Mouse (Mus musculus) ES-E14 (cell line): ENCODE measurements around the gene Wdfy2. TPM values are rescaled to one million over a fixed set of nuclear protein-coding genes. Genes with fewer than 3 reads are reported as not detected.

Experiments used
- DNase-seq: peaks from one replicate; pipeline ENCODE4 v3.0.0-alpha.2; 2013; ENCODE audit warnings: low read depth, low spot score
- H3K27ac ChIP-seq: 2 replicates; pipeline ENCODE4 v1.5.1; 2012; ENCODE audit warnings: low read depth, mild to moderate bottlenecking, low read length, moderate library complexity, mixed read lengths; ENCODE audit not compliant: poor library complexity, insufficient read depth, severe bottlenecking
- H3K36me3 ChIP-seq: 2 replicates; pipeline ENCODE4 v1.6.1; 2012; ENCODE audit warnings: mild to moderate bottlenecking, low read length, moderate library complexity, mixed read lengths; ENCODE audit not compliant: control insufficient read depth, poor library complexity, insufficient read depth, severe bottlenecking
- H3K4me1 ChIP-seq, 2 experiments: fragments of 150-350 bp in 1 of 2; sonication (generic) in 1 of 2; 2 replicates each; pipeline ENCODE4 v1.6.1; 2012; ENCODE audit warnings: low read length in 2 of 2, mild to moderate bottlenecking in 1 of 2, mixed read lengths in 1 of 2; ENCODE audit not compliant: control insufficient read depth in 2 of 2, insufficient read depth in 2 of 2, poor library complexity in 1 of 2
- H3K4me3 ChIP-seq, 2 experiments: fragments of 150-350 bp in 1 of 2; sonication (generic) in 1 of 2; 2 replicates each; pipeline ENCODE4 v1.5.1; 2012; ENCODE audit warnings: low read length in 2 of 2, low read depth in 1 of 2, mild to moderate bottlenecking in 1 of 2, mixed read lengths in 1 of 2; ENCODE audit not compliant: insufficient read depth in 1 of 2, poor library complexity in 1 of 2, severe bottlenecking in 1 of 2
- H3K9ac ChIP-seq: 2 replicates; pipeline ENCODE4 v1.6.1; 2012; ENCODE audit warnings: low read depth, mild to moderate bottlenecking, low read length, mixed read lengths; ENCODE audit not compliant: poor library complexity, insufficient read depth, severe bottlenecking
- H3K9me3 ChIP-seq: fragments of 150-350 bp; sonication (generic); 2 replicates; pipeline ENCODE4 v1.6.1; 2012; ENCODE audit warnings: low read depth, mild to moderate bottlenecking, low read length; ENCODE audit not compliant: control insufficient read depth, insufficient read depth
- CHD2 ChIP-seq: IDR thresholded peaks from 2 replicates; pipeline ENCODE4 v1.6.1; 2014; ENCODE audit warnings: mild to moderate bottlenecking, low read depth, low read length, inconsistent platforms
- HCFC1 ChIP-seq: IDR thresholded peaks from 2 replicates; pipeline ENCODE4 v1.6.1; 2012; ENCODE audit warnings: low read length, inconsistent platforms, borderline replicate concordance; ENCODE audit not compliant: insufficient read depth
- MAFK ChIP-seq: IDR thresholded peaks from 2 replicates; pipeline ENCODE4 v1.6.1; 2014; ENCODE audit warnings: mild to moderate bottlenecking, low read depth, low read length, inconsistent platforms; ENCODE audit not compliant: insufficient read depth
- ZC3H11A ChIP-seq: IDR thresholded peaks from 2 replicates; pipeline ENCODE4 v1.6.1; 2012; ENCODE audit warnings: low read depth, mild to moderate bottlenecking, inconsistent platforms, low read length, borderline replicate concordance
- ZNF384 ChIP-seq: IDR thresholded peaks from 2 replicates; pipeline ENCODE4 v1.6.1; 2012; ENCODE audit warnings: low read depth, low read length, inconsistent platforms
- in situ Hi-C, 2 experiments: fragments of 600-800 bp; cut with MboI; formaldehyde crosslinking; loops; one replicate each; pipeline ENCODE4 v1.15.1; 2025; ENCODE audit warnings: low sequenced_read_pairs in 2 of 2, inconsistent platforms in 1 of 2; ENCODE audit not compliant: unreplicated experiment in 2 of 2
- total RNA-seq: library from RNA; depleted of rRNA; stranded (reverse); fragments of 300-350 nt; gene quantifications from 2 replicates; pipeline ENCODE4 v1.2.3, GENCODE M21; 2012

Gene Wdfy2
- total RNA-seq, 1 experiment: 7.0 TPM

DNA sequence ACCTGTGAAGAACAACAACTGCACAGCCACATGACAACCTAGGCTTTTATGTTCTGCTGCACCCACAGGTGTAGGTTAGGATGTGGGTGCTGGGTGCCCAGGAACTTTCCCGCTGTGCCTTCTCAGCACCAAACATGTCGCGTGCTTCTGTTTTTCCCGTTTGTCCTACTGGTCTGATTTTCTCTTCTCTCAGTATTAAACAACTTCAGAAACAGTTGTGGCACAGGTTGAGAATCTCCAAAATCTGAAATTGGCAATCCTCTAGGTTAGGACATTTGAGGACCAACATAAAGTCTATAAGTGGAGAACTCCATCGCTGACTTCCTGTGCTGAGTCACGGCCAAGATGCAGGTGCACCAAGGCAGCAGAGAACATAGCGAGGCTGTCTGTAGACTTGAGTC, 32.8 kb downstream of the Wdfy2 start:
- TF ChIP-seq HCFC1 (no peak), ZNF384 (no peak), MAFK (no peak), CHD2 (no peak), ZC3H11A (no peak)
- Histone ChIP-seq H3K9me3 (no peaks in the 10 kb centered on the region), H3K4me1 (peaks cover 2 to 4% of the 10 kb centered on the region in 2 experiments; a peak in 2 of 4 replicates), H3K4me3 (no peak overlapping the region), H3K36me3 (no peaks in the 10 kb centered on the region), H3K27ac (no peak overlapping the region), H3K9ac (no peak overlapping the region)
- DNase-seq: no peak
- in situ Hi-C loops: no loop called here

DNA sequence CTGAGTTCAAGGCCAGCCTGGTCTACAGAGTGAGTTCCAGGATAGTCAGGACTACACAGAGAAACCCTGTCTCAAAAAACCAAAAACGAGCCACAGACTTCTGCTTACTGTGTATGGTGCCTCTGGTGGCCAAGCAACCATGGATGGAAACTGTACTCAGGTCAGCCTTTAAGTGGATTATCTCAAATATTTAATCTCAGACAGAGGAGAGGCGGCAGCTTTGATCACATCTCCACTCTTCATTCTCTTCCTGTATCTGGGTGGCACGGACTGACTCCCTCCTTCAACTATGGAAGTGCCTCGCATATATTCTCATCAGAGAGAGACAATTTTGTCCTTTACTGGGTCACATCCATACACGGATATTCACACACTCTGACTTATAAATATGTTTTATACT, 34.0 kb downstream of the Wdfy2 start:
- no peak overlapping the region for H3K4me3 ChIP-seq
- in situ Hi-C loops: no loop called here
- no peak overlapping the region for H3K9ac ChIP-seq
- peaks cover 2 to 3% of the 10 kb centered on the region in 2 experiments; a peak in 2 of 4 replicates for H3K4me1 ChIP-seq
- no peak overlapping the region for H3K27ac ChIP-seq
- H3K9me3 ChIP-seq: no peaks in the 10 kb centered on the region
- DNase-seq: no peak
- no peaks in the 10 kb centered on the region for H3K36me3 ChIP-seq
- no peak for TF ChIP-seq ZC3H11A
- TF ChIP-seq CHD2: no peak
- no peak for TF ChIP-seq HCFC1
- no peak for TF ChIP-seq MAFK
- no peak for TF ChIP-seq ZNF384

DNA sequence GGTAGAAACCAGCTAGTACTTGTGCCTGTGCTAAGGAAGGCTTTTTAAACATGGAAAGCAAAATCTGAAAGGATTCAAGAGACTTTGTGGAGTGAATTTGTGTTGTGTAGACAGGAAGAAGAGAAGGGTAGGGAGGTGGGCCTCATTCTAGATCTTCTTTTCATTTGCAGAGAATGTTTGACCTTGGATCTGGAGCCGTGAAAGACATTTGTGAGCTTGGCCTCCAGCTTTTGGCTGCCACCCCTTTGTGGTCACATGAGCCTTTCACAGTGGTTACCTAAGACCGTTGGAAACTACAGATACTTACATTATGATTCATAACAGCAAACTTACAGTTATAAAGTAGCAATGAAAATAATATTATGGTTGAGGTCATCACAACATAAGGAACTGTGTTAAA, 34.5 kb downstream of the Wdfy2 start:
- in situ Hi-C loops: no loop called here

DNA sequence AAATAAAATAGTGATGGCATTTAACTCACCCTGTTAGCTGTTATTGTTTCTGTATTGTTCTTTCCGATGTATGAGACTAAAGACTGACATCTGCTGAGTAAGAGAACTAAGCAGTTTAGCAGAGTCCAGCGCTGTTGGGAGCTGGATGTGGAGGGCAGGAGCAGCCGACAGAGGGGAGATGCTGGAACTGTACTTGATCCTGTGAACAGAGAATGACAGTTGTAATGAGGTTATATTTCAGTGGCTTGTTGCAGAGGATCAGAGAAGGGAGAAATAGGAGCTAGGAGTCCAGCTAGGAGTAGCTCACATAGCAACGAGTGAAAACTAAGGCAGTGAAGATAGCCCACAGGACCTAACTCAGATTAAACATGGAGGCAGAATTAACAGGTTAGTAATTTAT, 36.3 kb downstream of the Wdfy2 start:
- in situ Hi-C loops: no loop called here
- Histone ChIP-seq H3K9me3 (no peaks in the 10 kb centered on the region), H3K36me3 (no peaks in the 10 kb centered on the region), H3K9ac (no peak overlapping the region), H3K27ac (no peak overlapping the region), H3K4me3 (no peak overlapping the region), H3K4me1 (no peaks in the 10 kb centered on the region)
- no peak for DNase-seq
- TF ChIP-seq CHD2: no peak
- no peak for TF ChIP-seq HCFC1
- TF ChIP-seq ZC3H11A: no peak
- no peak for TF ChIP-seq MAFK
- TF ChIP-seq ZNF384: no peak

More for the DNA sequence above, 34.5 kb downstream of the Wdfy2 start:
- TF ChIP-seq ZC3H11A: no peak
- no peak for TF ChIP-seq ZNF384
- no peak for TF ChIP-seq MAFK
- no peak for TF ChIP-seq CHD2
- no peak for TF ChIP-seq HCFC1
- DNase-seq: no peak
- H3K4me3 ChIP-seq: no peak overlapping the region
- no peaks in the 10 kb centered on the region for H3K9me3 ChIP-seq
- H3K9ac ChIP-seq: no peak overlapping the region
- no peaks in the 10 kb centered on the region for H3K36me3 ChIP-seq
- H3K4me1 ChIP-seq: peaks cover 2 to 3% of the 10 kb centered on the region in 2 experiments; a peak in 2 of 4 replicates
- H3K27ac ChIP-seq: no peak overlapping the region

DNA sequence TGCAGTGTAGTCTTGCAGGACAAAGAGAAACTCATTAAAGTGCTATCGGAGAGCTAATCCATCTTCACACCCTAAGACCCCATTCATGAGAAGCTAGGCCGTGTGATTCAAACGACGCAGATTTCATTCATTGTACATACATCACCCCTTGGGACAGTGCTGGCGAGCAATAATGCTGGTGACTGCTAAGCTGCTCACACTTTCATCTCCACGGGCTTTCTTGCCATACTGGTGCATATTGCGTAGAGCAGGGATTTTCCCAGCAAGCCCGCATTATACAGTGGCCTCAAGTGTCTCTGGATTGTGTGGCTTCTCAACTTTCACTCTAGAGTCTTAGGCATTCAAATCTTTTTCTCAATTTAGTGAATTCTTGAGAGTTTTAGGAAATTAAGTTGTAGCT, 36.9 kb downstream of the Wdfy2 start:
- in situ Hi-C loops: no loop called here
- H3K27ac ChIP-seq: no peak overlapping the region
- TF ChIP-seq HCFC1: no peak
- no peak for TF ChIP-seq ZC3H11A
- TF ChIP-seq ZNF384: no peak
- no peak for TF ChIP-seq CHD2
- TF ChIP-seq MAFK: no peak
- H3K9ac ChIP-seq: no peak overlapping the region
- DNase-seq: no peak
- no peaks in the 10 kb centered on the region for H3K9me3 ChIP-seq
- no peaks in the 10 kb centered on the region for H3K4me1 ChIP-seq
- H3K36me3 ChIP-seq: no peaks in the 10 kb centered on the region
- H3K4me3 ChIP-seq: no peak overlapping the region
